In the genomic region with DNA sequence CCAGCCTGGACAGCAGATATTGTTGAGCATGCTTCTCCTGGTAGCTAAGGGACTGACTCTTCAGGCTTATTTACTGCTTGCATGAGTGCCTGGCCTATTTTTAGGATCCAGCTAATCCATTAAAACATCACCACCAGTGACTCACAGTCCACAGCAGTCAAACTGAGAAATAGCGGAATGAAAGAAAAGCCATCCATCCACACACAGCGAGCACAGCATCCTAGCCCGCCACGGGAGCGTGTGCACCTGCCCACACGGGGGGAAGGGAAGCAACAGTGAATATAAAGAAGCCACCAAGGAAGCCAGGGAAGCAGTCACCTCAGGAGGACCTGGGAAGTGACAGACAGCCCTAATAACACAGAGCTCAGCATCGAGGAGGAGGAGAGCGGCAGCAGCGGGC, we compare ENCODE assay signal across 18 mouse cellular contexts. TPM values are rescaled to one million over a fixed set of nuclear protein-coding genes. Genes with fewer than 3 reads are reported as not detected.
A peak's percentile ranks its signal among the peaks of the same experiment; 100 is the strongest.
DNase-seq lines count a peak whose midpoint lies in the region; ATAC-seq lines count a peak whose summit lies in the region.
"Had no signal": no experiment of that assay in that cellular context is flagged by ENCODE, and none has a peak within 500 bp of the region (broad histone marks: within the 10 kb centered on the region; RNA-seq: fewer than 3 reads in every experiment).

No protein-coding gene starts in this region.

- intact Hi-C loops in heart, postnatal 36 days (cut with DNase I), result no loop called here

- ATAC-seq in neural tube, embryonic 13.5 days (ENCODE audit: low read depth), result 0 out of 2 replicates have a peak, but pooled peaks have one; percentile 15
- ATAC-seq: midbrain, embryonic 13.5 days had no signal

- WGBS in heart, embryonic 10.5 days, result 48% methylated on average over 9 of the region's 9 CpGs
- 70% methylated on average over 9 of the region's 9 CpGs for WGBS in neural tube, embryonic 13.5 days

- H3K36me3 ChIP-seq in heart, embryonic 10.5 days, result peaks cover 10% of the 10 kb centered on the region
- peaks cover 11% of the 10 kb centered on the region for H3K36me3 ChIP-seq in neural tube, embryonic 13.5 days
- H3K36me3 ChIP-seq: embryonic facial prominence, embryonic 10.5 days had no signal

- no peak overlapping the region for H3K9ac ChIP-seq in neural tube, embryonic 13.5 days
- H3K9ac ChIP-seq: hindbrain, embryonic 14.5 days; limb, embryonic 13.5 days; midbrain, embryonic 13.5 days had no signal

- peak overlapping the region; percentile 83 for H3K27ac ChIP-seq in heart, embryonic 10.5 days
- H3K27ac ChIP-seq in neural tube, embryonic 13.5 days (replicated peaks), result 0 out of 2 replicates have a peak overlapping the region, but pooled peaks have one; percentile 14
- H3K27ac ChIP-seq: embryonic facial prominence, embryonic 10.5 days; hindbrain, embryonic 14.5 days; limb, embryonic 13.5 days; midbrain, embryonic 13.5 days had no signal

- no peaks in the 10 kb centered on the region for H3K27me3 ChIP-seq in heart, embryonic 10.5 days (ENCODE audit: insufficient read depth, poor library complexity, severe bottlenecking)
- H3K27me3 ChIP-seq in neural tube, embryonic 13.5 days, result no peaks in the 10 kb centered on the region
- H3K27me3 ChIP-seq: CH12.LX; limb, embryonic 13.5 days; midbrain, embryonic 13.5 days had no signal

- no peaks in the 10 kb centered on the region for H3K9me3 ChIP-seq in heart, embryonic 10.5 days
- no peaks in the 10 kb centered on the region for H3K9me3 ChIP-seq in neural tube, embryonic 13.5 days
- H3K9me3 ChIP-seq: embryonic facial prominence, embryonic 10.5 days; limb, embryonic 13.5 days; midbrain, embryonic 13.5 days had no signal

- no peak for DNase-seq in heart, embryonic 10.5 days (ENCODE audit: low spot score)
- DNase-seq in heart, postnatal 36 days, result no peak
- no peak for DNase-seq in neural tube, embryonic 10.5 days (ENCODE audit: extremely low spot score, low spot score)
- peak; percentile 84 for DNase-seq in brain, adult 2 months (ENCODE audit: low read depth, low spot score)
- peak; percentile 29 for DNase-seq in skeletal muscle tissue, adult 2 months (ENCODE audit: low read depth, low spot score)
- DNase-seq in testis, postnatal 10 days (ENCODE audit: low spot score), result no peak
- DNase-seq: adrenal gland, postnatal 14 days; cerebellum, postnatal 25 days; kidney, adult 11 months; kidney, postnatal 4 days; lung, postnatal 36 days; thymus, adult 2 months had no signal

- peaks cover 43% of the 10 kb centered on the region for H3K4me1 ChIP-seq in heart, embryonic 10.5 days
- H3K4me1 ChIP-seq in neural tube, embryonic 13.5 days (replicated peaks), result peaks cover 8% of the 10 kb centered on the region
- H3K4me1 ChIP-seq: embryonic facial prominence, embryonic 10.5 days; limb, embryonic 13.5 days had no signal

- no peak overlapping the region for H3K4me2 ChIP-seq in neural tube, embryonic 13.5 days
- H3K4me2 ChIP-seq: hindbrain, embryonic 14.5 days; limb, embryonic 13.5 days; midbrain, embryonic 13.5 days had no signal

- peak overlapping the region; percentile 27 for H3K4me3 ChIP-seq in heart, embryonic 10.5 days
- no peak overlapping the region for H3K4me3 ChIP-seq in neural tube, embryonic 13.5 days
- H3K4me3 ChIP-seq: embryonic facial prominence, embryonic 10.5 days; limb, embryonic 13.5 days; midbrain, embryonic 13.5 days had no signal

RNA-seq across cellular contexts. Expression of gene Gmpr, which starts 54.8 kb away (rescaled TPM):
- polyA plus RNA-seq in heart, embryonic 10.5 days (2016; fragmentation: Nextera tagmentation; extraction: Ambion mirVana), result 133 and 207 TPM in 2 replicates
- total RNA-seq in heart, postnatal 36 days (2021), result 100 to 1,000 TPM; 174 to 188 TPM
- 39.2 and 41.7 TPM in 2 replicates for polyA plus RNA-seq in neural tube, embryonic 13.5 days (2015; fragmentation: Nextera tagmentation; extraction: Ambion mirVana)

Comparison
In these comparisons a context has a peak if more than half of its experiments do, and no peak if none do; other contexts are left out.
1. DNase-seq: peak in brain, adult 2 months (single experiment) and skeletal muscle tissue, adult 2 months (single experiment); none in heart, embryonic 10.5 days (single experiment), heart, postnatal 36 days (0 of 2), neural tube, embryonic 10.5 days (single experiment) and testis, postnatal 10 days (single experiment).